Mouse (Mus musculus): ENCODE results near the gene Tbx1. TPM values are rescaled to one million over a fixed set of nuclear protein-coding genes. Genes with fewer than 3 reads are reported as not detected.

The Tbx1 gene
- not detected for total RNA-seq (2023)

DNA sequence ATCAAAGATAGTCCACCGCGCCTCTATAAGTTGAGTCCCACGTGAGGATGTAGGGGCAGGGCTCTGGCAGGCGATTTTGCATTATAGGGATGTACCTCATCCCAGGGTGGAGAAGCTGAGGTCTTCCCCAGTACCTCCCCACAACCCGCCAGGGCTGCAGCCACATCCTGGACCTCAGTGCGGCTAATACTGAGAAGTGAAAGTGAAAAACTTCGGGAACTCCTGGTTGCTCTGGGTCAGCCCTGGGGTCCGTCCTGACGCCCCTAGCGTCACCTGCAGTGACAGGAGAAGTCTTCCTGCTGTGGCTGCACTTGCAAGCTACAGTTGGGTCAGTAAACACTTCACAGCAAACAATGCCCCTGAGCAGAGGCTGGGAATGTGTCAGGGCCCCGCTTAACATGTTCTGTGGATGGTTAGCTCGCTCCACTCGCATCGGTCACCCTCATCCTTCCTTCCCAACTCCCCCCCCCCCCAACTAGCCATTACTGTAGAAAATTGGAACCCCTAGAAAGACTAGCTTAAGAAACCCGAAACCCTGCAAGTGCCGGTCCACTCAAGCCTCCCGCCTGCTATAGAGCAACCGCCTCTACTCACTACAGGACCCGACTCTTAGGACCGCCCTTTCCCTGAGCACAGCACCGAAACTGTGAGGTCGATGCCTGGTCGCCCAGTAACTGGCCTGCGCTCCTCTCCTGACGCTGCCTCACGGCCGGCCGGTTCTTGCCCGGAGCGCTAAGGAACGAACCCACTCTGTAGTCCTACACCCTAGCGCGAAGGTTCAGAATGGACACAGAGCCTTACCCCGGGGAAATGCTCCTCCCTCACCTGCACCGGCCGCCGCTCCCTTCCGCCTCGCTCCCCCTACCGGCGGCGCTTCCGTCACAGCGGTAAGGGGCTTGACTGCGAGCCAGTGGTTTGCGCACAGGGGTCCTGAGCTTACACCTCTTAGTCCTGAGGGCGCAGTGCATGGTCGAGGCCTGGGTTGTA, at the start of gene Tbx1:
TSS of gene Tbx1 (minus strand) at position 868 of the 987 bp plus-strand sequence.

DNA sequence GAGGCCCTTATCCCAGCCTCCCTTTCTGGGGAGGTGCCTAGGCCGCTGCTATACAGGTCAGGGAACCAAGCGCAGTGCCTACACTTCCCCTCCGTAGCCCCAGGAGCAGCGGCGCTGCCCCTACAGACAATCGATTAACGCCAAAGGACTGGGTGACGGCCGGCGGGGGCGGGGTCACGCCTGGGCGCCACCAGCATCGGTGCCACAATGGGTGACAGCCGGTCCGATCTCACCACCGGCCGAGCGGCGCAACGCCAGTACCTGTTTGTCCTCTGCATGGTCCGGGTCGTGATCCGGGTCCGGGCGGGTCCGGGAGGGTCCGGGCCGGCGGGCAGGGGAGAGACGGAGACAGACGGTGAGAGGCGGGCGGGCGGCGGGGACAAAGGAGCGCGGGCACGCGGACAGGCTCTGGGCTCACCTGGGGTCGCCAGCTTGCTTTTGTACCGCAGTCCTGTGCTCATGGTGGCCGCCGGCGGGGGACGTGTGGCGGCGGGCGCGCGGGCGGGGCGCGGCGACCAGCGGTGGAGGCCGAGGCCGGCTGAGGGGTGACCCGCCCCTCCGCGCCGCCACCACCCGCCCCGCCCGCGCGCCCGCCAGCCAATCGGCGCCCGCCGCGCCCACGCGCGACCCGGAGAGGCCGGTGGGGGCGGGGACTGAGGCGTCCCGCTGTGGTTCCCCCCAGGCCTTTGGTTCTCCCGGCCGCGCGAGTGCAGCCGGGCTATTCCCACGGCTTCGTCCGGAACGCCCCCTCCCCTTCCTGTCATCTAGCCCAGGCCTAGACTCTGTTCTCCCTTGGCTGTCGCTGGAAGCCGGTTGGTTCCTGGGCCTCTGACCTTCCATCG, 39.1 kb upstream of the Tbx1 start, which contains the start of gene Sept5:
TSS of gene Sept5 (minus strand) at position 565 of the 842 bp plus-strand sequence.

GRCm38 (mm10) chr16:18626376-18626878, 36.0 kb upstream of the Tbx1 start, which contains the start of gene Gm49601:
Gm49601 (minus strand) TSS chr16:18626427.

DNA sequence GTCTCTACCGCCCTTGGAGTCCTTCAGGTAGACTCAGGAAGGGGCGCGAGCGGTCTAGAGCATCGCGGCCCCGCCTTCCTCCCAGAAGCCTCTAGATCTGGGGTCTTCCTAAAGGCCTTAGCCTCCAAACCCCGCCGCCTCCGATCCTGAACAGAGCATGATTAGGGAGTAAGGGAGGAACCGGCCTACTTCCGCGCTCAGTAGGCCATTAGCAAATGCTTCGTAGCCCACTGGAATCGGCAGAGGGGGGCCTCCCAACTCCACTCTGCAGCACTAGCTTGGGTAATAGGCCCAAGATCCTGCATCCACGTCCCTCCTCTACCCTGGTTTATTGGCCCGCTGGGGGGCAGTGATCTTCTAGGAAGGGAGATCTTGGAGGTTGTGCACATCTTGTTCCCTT, 31.5 kb upstream of the Tbx1 start, which contains the start of gene Gp1bb:
TSS of gene Gp1bb (minus strand) at position 385 of the 400 bp plus-strand sequence.

Other genes with a start within 250 kb of the Tbx1 start
- 47.6 TPM for gene Tango2, start 242.6 kb downstream of the Tbx1 start, total RNA-seq (2023)
- 3.8 TPM for gene Arvcf, start 242.5 kb downstream of the Tbx1 start, total RNA-seq (2023)
- gene Txnrd2, start 164.3 kb downstream of the Tbx1 start, total RNA-seq (2023): 12.6 TPM
- gene Comt, start 163.8 kb downstream of the Tbx1 start, total RNA-seq (2023): 8.2 TPM
- gene Gnb1l, start 92.0 kb downstream of the Tbx1 start, total RNA-seq (2023): 9.3 TPM
- 7.4 TPM for gene Rtl10, start 91.8 kb downstream of the Tbx1 start, total RNA-seq (2023)
- 0.49 TPM for gene Gp1bb, start 31.7 kb upstream of the Tbx1 start, total RNA-seq (2023)
- not detected for gene Gm49601, start 35.8 kb upstream of the Tbx1 start, total RNA-seq (2023)
- gene Sept5, start 39.3 kb upstream of the Tbx1 start, total RNA-seq (2023): not detected
- not detected for gene Cldn5, start 186.2 kb upstream of the Tbx1 start, total RNA-seq (2023)
- gene Ufd1, start 221.1 kb upstream of the Tbx1 start, total RNA-seq (2023): 116 TPM
- gene Cdc45, start 221.3 kb upstream of the Tbx1 start, total RNA-seq (2023): 3.1 TPM
- gene 2510002D24Rik, start 245.9 kb upstream of the Tbx1 start, total RNA-seq (2023): 48.5 TPM
- gene Gm28539, start 245.9 kb upstream of the Tbx1 start, total RNA-seq (2023): 3.9 TPM

Data from CD8-positive naive resting alpha-beta T cell, adult 57 days (primary cell).